Mouse (Mus musculus) hindbrain, postnatal 0 days (tissue): ENCODE measurements around the gene Tsen2. TPM values are rescaled to one million over a fixed set of nuclear protein-coding genes. Genes with fewer than 3 reads are reported as not detected.

ENCODE experiments used
- ATAC-seq: fragments of 200-750 bp; cut with Nextera tagmentation; 2 replicates; pipeline ENCODE4 v1.8.0; 2017; ENCODE audit warnings: mild to moderate bottlenecking, moderate TSS enrichment, moderate library complexity
- DNase-seq: peaks from one replicate; pipeline ENCODE4 v3.0.0-alpha.2; 2015; ENCODE audit warnings: low spot score
- H3K27ac ChIP-seq: fragments of 300-500 bp; sonication (generic); 2 replicates; pipeline ENCODE4 v1.5.1; 2014; ENCODE audit warnings: mild to moderate bottlenecking
- H3K27me3 ChIP-seq: fragments of 300-500 bp; sonication (generic); 2 replicates; pipeline ENCODE4 v1.6.1; 2014; ENCODE audit warnings: low read length, mixed read lengths; ENCODE audit not compliant: insufficient read depth
- H3K36me3 ChIP-seq: fragments of 300-500 bp; sonication (generic); 2 replicates; pipeline ENCODE4 v1.6.1; 2014; ENCODE audit warnings: low read length, mixed read lengths; ENCODE audit not compliant: insufficient read depth
- H3K4me1 ChIP-seq: fragments of 300-500 bp; sonication (generic); 2 replicates; pipeline ENCODE4 v1.6.1; 2014; ENCODE audit warnings: antibody characterized with exemption, low read length, mixed read lengths; ENCODE audit not compliant: insufficient read depth
- H3K4me2 ChIP-seq: fragments of 300-500 bp; sonication (generic); 2 replicates; pipeline ENCODE4 v1.6.1; 2014; ENCODE audit warnings: low read depth, mild to moderate bottlenecking, low read length, moderate library complexity, mixed read lengths
- H3K4me3 ChIP-seq: fragments of 300-500 bp; sonication (generic); 2 replicates; pipeline ENCODE4 v1.5.1; 2014; ENCODE audit warnings: low read length
- H3K9ac ChIP-seq: fragments of 300-500 bp; sonication (generic); replicated peaks from 2 replicates; pipeline ENCODE4 v1.6.1; 2014; ENCODE audit warnings: mild to moderate bottlenecking, low read length, moderate library complexity, mixed read lengths
- H3K9me3 ChIP-seq: fragments of 300-500 bp; sonication (generic); 2 replicates; pipeline ENCODE4 v1.6.1; 2016; ENCODE audit warnings: low read length, mixed read lengths
- CTCF ChIP-seq: IDR thresholded peaks from 2 replicates; pipeline ENCODE4 v1.5.1; 2016; ENCODE audit warnings: antibody characterized with exemption, control low read depth, low read depth
- WGBS: fragments of 180-500 bp; shearing (Covaris S2); extraction: QIAGEN DNeasy Blood & Tissue Kit; methylation state at CpG from one replicate; pipeline ENCODE4 v1.1.7; 2014; 5-methylcytosine and 5-hydroxymethylcytosine counted together
- polyA plus RNA-seq: library from polyadenylated mRNA; unstranded; fragments of >200 nt; fragmentation: Nextera tagmentation; extraction: Ambion mirVana; gene quantifications from 2 replicates; pipeline ENCODE4 v1.2.1, GENCODE M21; 2015
- total RNA-seq: library from RNA; depleted of rRNA; stranded (reverse); fragments of >200 nt; gene quantifications from 2 replicates; pipeline ENCODE4 v1.2.3, GENCODE M21; 2014

Gene Tsen2
- total and polyA plus RNA-seq, 2 experiments from 2014 or later, result 18.3 to 25.9 TPM

DNA sequence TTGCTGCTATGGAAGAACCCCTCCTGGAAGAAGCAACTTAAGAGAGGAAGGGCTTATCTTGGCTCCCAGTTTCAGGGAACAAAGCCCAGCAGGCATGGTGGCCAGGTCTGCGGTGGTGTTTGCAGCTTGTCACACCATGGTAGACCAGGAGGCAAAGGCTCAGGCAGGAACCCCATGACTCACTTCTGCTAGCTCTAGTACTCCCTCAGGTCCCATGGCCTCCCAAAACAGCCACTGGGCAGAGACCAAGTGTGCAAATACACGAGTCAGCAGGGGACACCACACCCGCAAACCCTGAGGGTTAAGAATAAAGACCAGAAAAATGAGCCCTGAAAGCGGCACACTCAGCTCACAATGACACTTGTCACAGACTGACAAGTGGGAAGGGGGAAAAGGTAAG is 8.3 kb upstream of the Tsen2 start:
- Histone ChIP-seq H3K4me1 (no peaks in the 10 kb centered on the region), H3K36me3 (no peaks in the 10 kb centered on the region), H3K9me3 (no peaks in the 10 kb centered on the region), H3K27ac (no peak overlapping the region), H3K4me3 (no peak overlapping the region), H3K4me2 (no peak overlapping the region), H3K9ac (no peak overlapping the region), H3K27me3 (no peaks in the 10 kb centered on the region)
- no peak for TF ChIP-seq CTCF
- ATAC-seq, result no peak
- 55% methylated on average over 4 of the region's 4 CpGs for WGBS
- DNase-seq, result no peak

- H3K27me3 ChIP-seq, result no peaks in the 10 kb centered on the region
- TF ChIP-seq CTCF, result peak; percentile 99
- no peaks in the 10 kb centered on the region; the same call in 1 of the 2 replicates for H3K4me1 ChIP-seq
- H3K27ac ChIP-seq, result no peak overlapping the region
- peak overlapping the region; percentile 59 for H3K4me2 ChIP-seq
- DNase-seq (peak; percentile 90), ATAC-seq (peak; percentile 90)
- WGBS, result 21% methylated on average over 26 of the region's 26 CpGs
- no peaks in the 10 kb centered on the region for H3K36me3 ChIP-seq
- peak overlapping the region; percentile 18 for H3K4me3 ChIP-seq
- peak overlapping the region; percentile 39 for H3K9ac ChIP-seq
- no peaks in the 10 kb centered on the region for H3K9me3 ChIP-seq
These were observed 5.6 kb upstream of the Tsen2 start for GRCm38 (mm10) chr6:115538645-115539429.

DNA sequence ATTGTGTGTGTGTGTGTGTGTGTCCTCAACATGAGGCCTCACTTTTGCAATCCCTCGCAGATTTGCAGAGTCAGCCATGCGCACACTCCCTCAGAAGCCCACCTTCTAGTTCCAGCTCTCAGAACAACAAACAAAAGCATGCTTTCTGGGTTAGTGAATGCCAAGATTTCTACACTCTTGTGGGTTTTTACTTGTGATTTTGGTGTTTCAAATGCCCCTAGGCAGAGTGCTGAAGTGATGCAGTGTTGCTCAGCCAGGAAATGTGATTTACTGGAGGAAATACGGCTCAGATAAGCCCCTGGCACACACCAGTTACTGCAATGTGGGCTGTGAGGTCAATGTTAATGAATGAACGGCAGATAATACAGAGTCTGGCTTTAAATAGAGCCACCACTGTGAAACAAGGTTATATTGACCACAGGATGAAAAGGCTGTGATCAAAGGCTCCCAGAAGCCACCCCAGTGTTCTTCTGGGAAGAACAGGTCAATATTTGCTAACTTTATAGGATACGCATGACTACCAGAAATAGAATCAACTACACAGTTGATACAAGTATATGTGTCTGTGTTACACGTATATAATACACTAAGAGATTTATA is 2.7 kb upstream of the Tsen2 start:
- ATAC-seq (no peak), DNase-seq (no peak)
- Histone ChIP-seq H3K9ac (no peak overlapping the region), H3K4me2 (no peak overlapping the region), H3K9me3 (no peaks in the 10 kb centered on the region), H3K4me1 (peaks cover 3% of the 10 kb centered on the region; the same call in 1 of the 2 replicates), H3K27ac (no peak overlapping the region), H3K36me3 (no peaks in the 10 kb centered on the region), H3K27me3 (no peaks in the 10 kb centered on the region), H3K4me3 (no peak overlapping the region)
- WGBS, result 52% methylated on average over 6 of the region's 6 CpGs
- TF ChIP-seq CTCF, result no peak

- Histone ChIP-seq H3K27me3 (no peaks in the 10 kb centered on the region), H3K9ac (no peak overlapping the region), H3K36me3 (no peaks in the 10 kb centered on the region), H3K27ac (no peak overlapping the region), H3K4me2 (no peak overlapping the region), H3K4me1 (peaks cover 3% of the 10 kb centered on the region; the same call in 1 of the 2 replicates), H3K9me3 (no peaks in the 10 kb centered on the region), H3K4me3 (no peak overlapping the region)
- 67% methylated on average over 3 of the region's 3 CpGs for WGBS
- ATAC-seq (no peak), DNase-seq (no peak)
- no peak for TF ChIP-seq CTCF
These were observed 2.1 kb upstream of the Tsen2 start for GRCm38 (mm10) chr6:115542341-115542740.

DNA sequence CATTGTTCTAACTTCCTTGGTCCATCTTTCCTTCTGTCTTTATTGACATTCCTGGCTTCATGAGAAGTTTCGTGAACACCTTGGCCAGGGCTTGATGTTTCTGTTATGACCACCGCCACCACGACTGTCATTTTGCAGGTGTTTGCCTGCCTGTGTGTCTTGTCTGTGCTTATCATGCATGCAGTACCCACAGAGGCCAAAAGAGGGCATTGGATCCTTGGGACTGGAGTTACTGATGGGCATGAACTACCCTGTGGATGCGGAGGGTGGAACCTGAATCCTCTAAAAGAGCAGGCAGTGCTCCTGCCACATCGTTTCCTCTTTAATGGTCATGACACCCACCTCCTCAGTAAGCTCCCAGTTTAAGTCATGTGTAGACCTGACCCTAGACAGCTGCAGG is 1.8 kb downstream of the Tsen2 start:
- ATAC-seq (no peak), DNase-seq (peak; percentile 33)
- no peak overlapping the region for H3K4me3 ChIP-seq
- WGBS, result 90% methylated on average over 5 of the region's 5 CpGs
- H3K27me3 ChIP-seq, result no peaks in the 10 kb centered on the region
- no peak overlapping the region for H3K27ac ChIP-seq
- peak; percentile 74 for TF ChIP-seq CTCF
- no peak overlapping the region for H3K9ac ChIP-seq
- H3K9me3 ChIP-seq, result no peaks in the 10 kb centered on the region
- H3K4me1 ChIP-seq, result peaks cover 3% of the 10 kb centered on the region; the same call in 1 of the 2 replicates
- H3K4me2 ChIP-seq, result no peak overlapping the region
- H3K36me3 ChIP-seq, result peaks cover 20% of the 10 kb centered on the region; the same call in 1 of the 2 replicates

- ATAC-seq (no peak), DNase-seq (no peak)
- Histone ChIP-seq H3K9ac (no peak overlapping the region), H3K4me1 (no peaks in the 10 kb centered on the region), H3K4me2 (no peak overlapping the region), H3K4me3 (no peak overlapping the region), H3K36me3 (peaks cover 21% of the 10 kb centered on the region), H3K9me3 (no peaks in the 10 kb centered on the region), H3K27me3 (no peaks in the 10 kb centered on the region), H3K27ac (no peak overlapping the region)
- TF ChIP-seq CTCF, result peak; percentile 39
- 74% methylated on average over 5 of the region's 5 CpGs for WGBS
These were observed 11.0 kb downstream of the Tsen2 start for GRCm38 (mm10) chr6:115555485-115555884.

- Histone ChIP-seq H3K27ac (no peak overlapping the region), H3K4me1 (no peaks in the 10 kb centered on the region), H3K4me2 (no peak overlapping the region), H3K9me3 (no peaks in the 10 kb centered on the region), H3K36me3 (peaks cover 23% of the 10 kb centered on the region), H3K27me3 (no peaks in the 10 kb centered on the region), H3K4me3 (no peak overlapping the region), H3K9ac (no peak overlapping the region)
- no peak for TF ChIP-seq CTCF
- ATAC-seq, result no peak
- WGBS, result 100% methylated on average over 2 of the region's 2 CpGs
- no peak for DNase-seq
These were observed 13.7 kb downstream of the Tsen2 start for GRCm38 (mm10) chr6:115558176-115558575.
